Mouse (Mus musculus) olfactory bulb, adult 2 months (tissue): ENCODE data around the gene Chchd5. TPM values are rescaled to one million over a fixed set of nuclear protein-coding genes. Genes with fewer than 3 reads are reported as not detected.

Experiments
- H3K27ac ChIP-seq: fragments of 200-500 bp; 2 replicates; pipeline ENCODE4 v1.5.1; 2012; ENCODE audit warnings: low read depth, low read length; ENCODE audit not compliant: insufficient read depth
- H3K4me1 ChIP-seq: fragments of 200-500 bp; 2 replicates; pipeline ENCODE4 v1.6.1; 2012; ENCODE audit warnings: low read length; ENCODE audit not compliant: control insufficient read depth, insufficient read depth
- H3K4me3 ChIP-seq: fragments of 200-500 bp; 2 replicates; pipeline ENCODE4 v1.5.1; 2012; ENCODE audit warnings: mild to moderate bottlenecking, low read depth, low read length, moderate library complexity; ENCODE audit not compliant: insufficient read depth
- CTCF ChIP-seq: fragments of 200-500 bp; IDR thresholded peaks from 2 replicates; pipeline ENCODE4 v1.5.1; 2012; ENCODE audit warnings: low read depth, mild to moderate bottlenecking, low read length, moderate library complexity; ENCODE audit not compliant: insufficient read depth
- POLR2A ChIP-seq: fragments of 200-500 bp; IDR thresholded peaks from 2 replicates; pipeline ENCODE4 v1.6.1; 2012; ENCODE audit warnings: mild to moderate bottlenecking, low read depth, low read length, moderate library complexity; ENCODE audit not compliant: insufficient read depth
- WGBS: fragments of 180-500 bp; shearing (Covaris S2); methylation state at CpG from one replicate; pipeline ENCODE4 v1.1.7; 2018; 5-methylcytosine and 5-hydroxymethylcytosine counted together
- polyA plus RNA-seq: library from polyadenylated mRNA; stranded (reverse); fragments of >200 nt; gene quantifications from 2 replicates; pipeline ENCODE4 v1.2.4, GENCODE M21; 2012; ENCODE audit warnings: low replicate concordance; ENCODE audit not compliant: missing spikeins, insufficient read depth, insufficient read length

Chchd5 gene
- polyA plus RNA-seq, 1 experiment = not detected

DNA sequence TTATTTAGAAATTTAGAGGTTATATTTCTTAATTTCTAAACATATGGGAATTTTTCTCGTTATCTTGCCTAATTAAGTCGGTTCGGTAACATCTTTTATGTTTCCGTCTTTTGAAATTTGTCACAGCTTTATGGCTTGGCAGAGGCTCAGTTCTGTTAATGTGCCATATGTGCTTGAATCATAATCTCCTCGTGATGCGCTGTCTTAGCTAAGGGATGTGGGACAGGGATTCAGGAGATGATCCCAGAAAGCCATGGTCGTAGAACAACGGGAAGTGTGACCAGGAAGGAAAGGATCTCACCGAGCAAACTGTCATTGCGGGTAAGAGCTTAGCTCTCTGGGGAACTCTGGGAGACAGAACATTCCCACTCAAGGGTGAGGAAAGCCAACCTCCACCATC lies 10.4 kb downstream of the Chchd5 start:
- TF ChIP-seq CTCF (no peak), POLR2A (no peak)
- H3K4me3 ChIP-seq = no peak overlapping the region
- H3K4me1 ChIP-seq = no peaks in the 10 kb centered on the region
- H3K27ac ChIP-seq = no peak overlapping the region
- WGBS = 81% methylated on average over 10 of the region's 10 CpGs

DNA sequence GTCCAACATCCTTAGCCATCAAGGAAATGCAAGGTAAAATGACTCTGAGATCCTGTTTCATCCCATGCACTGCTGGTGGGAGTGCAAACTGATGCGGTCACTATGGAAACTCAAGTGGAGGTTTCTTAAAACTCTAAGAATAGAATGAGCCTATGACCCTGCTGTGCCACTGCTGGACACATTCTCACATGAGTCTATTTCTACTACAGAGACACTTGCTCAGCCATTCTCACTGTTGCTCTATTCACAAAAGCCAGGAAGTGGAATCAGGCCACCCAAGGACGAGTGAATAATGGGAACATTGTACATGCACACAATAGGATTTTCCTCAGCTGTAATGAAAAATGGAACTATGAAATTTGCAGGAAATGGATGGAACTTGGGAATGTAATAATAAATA lies 19.3 kb downstream of the Chchd5 start:
- TF ChIP-seq CTCF (no peak), POLR2A (no peak)
- H3K4me3 ChIP-seq = no peak overlapping the region
- no peaks in the 10 kb centered on the region for H3K4me1 ChIP-seq
- H3K27ac ChIP-seq = no peak overlapping the region
- 36% methylated on average over 2 of the region's 2 CpGs for WGBS

DNA sequence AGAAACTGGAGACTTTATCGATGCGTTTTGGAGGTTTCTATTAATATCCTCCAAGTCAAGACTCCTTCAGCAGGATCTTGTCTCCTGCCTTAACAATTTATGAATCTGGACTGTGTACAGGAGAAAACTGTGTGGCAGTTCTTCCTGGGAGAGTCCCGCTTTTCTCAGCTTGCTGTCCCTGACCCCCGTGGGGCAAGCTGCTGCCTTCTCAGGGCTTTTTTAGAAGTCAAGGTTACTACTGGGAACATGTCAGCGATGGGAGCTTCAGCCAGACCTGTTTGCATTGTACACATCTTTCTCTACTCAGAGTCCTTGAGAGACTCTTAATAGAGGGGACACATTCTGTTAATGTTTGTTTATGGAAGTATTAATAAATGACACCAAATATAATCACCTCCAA lies 20.9 kb downstream of the Chchd5 start:
- Histone ChIP-seq H3K4me1 (no peaks in the 10 kb centered on the region), H3K27ac (no peak overlapping the region), H3K4me3 (no peak overlapping the region)
- no peak for TF ChIP-seq CTCF
- TF ChIP-seq POLR2A = no peak
- 87% methylated on average over 5 of the region's 5 CpGs for WGBS

DNA sequence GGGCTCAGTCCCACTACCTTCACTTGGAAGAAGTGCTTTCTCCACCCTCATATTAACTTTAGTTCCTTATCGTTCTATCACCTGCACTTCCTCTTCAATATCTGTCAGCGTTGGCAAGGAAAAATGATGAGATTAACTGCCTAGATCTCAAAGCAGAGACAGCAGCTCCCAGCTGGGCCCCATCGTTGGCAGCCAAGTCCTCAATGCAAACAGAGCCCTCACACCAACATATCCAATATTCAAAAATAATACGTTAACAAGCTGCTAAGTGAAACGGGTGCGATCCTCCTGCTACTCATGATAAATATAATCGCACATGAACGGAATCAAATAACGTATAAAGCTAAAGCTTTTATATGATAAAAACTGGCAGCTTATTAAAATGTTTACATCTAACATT lies 21.6 kb downstream of the Chchd5 start:
- no peaks in the 10 kb centered on the region for H3K4me1 ChIP-seq
- WGBS = 89% methylated on average over 9 of the region's 9 CpGs
- H3K4me3 ChIP-seq = no peak overlapping the region
- H3K27ac ChIP-seq = no peak overlapping the region
- TF ChIP-seq CTCF (no peak), POLR2A (no peak)

GRCm38 (mm10) chr2:129152751-129153150 lies 23.3 kb downstream of the Chchd5 start:
- TF ChIP-seq CTCF (no peak), POLR2A (no peak)
- WGBS = 86% methylated on average over 1 of the region's 1 CpGs
- Histone ChIP-seq H3K27ac (no peak overlapping the region), H3K4me3 (no peak overlapping the region), H3K4me1 (no peaks in the 10 kb centered on the region)

- 80% methylated on average over 5 of the region's 5 CpGs for WGBS
- no peak for TF ChIP-seq POLR2A
- TF ChIP-seq CTCF = no peak
- Histone ChIP-seq H3K27ac (no peak overlapping the region), H3K4me1 (no peaks in the 10 kb centered on the region), H3K4me3 (no peak overlapping the region)
These were observed 35.3 kb downstream of the Chchd5 start for GRCm38 (mm10) chr2:129164815-129165214.

DNA sequence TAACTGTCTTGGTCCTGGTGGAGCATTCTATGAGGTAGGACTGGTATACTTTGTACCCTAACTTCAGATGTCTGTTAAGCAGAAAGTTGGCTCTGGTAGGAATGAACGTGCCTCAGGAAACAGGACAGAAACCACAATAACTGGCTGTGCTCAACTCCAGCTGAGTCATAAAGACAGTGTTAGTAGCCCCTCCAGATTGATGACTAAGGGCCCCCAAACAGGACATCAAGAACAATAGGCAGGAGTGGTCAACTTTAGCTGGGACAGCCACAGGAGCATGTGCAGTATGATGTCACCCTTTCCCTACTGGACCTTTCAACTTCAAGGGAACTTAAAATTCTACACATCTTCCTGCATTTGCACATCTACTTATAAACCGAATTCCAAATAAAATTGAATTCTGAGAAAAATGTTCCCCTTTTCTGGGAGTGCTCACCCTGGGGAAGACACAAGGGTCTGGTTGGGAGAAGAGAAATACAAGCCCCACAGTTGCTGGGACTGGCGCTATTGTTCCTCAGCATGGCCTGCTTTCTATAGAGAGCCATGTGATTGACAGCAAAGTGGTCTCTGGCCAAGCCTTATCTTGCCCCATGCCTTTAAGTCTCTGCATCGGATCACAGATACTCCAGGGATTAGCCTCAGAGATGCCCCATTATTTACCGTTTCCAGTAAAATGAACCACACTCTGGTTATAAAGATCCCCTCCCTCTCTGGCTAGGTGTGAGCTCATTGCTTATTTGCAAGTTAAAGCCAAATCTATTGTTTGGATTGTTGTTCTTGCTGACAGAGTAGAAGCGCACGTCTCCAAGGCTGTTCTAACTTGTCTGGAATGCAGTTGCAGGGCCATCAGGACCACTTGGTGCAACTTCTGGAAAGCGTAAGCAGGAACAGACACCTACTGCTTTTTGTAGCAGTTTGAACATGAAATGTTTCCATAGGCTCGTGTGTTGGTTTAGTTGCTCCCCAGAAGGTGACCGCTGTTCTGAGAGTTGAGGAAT lies 37.3 kb downstream of the Chchd5 start:
- no peaks in the 10 kb centered on the region for H3K4me1 ChIP-seq
- WGBS = 58% methylated on average over 10 of the region's 10 CpGs
- TF ChIP-seq POLR2A (no peak), CTCF (no peak)
- no peak overlapping the region for H3K27ac ChIP-seq
- H3K4me3 ChIP-seq = no peak overlapping the region

DNA sequence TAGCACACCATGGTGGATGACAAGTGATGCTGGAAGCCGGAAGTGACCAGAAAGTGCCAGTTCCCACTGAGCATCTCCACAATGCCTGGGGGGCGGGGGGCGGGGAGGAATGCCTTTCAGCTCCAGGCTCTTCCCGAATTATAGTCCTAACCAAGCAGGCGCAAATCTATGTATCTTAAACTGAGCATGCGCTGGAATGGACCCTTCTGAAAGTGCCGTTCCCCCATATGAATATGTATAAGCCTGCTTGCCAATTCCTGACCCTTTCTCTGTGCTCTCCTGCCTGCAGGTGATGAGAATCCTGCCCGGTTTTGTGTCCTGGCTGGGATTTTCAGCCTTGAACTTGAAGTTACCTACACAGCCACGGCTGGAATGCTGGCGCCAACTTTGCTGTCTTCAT lies 43.9 kb downstream of the Chchd5 start:
- Histone ChIP-seq H3K4me3 (no peak overlapping the region), H3K4me1 (peaks cover 2% of the 10 kb centered on the region; the same call in 1 of the 2 replicates), H3K27ac (no peak overlapping the region)
- 58% methylated on average over 10 of the region's 10 CpGs for WGBS
- TF ChIP-seq CTCF = no peak
- TF ChIP-seq POLR2A = no peak

DNA sequence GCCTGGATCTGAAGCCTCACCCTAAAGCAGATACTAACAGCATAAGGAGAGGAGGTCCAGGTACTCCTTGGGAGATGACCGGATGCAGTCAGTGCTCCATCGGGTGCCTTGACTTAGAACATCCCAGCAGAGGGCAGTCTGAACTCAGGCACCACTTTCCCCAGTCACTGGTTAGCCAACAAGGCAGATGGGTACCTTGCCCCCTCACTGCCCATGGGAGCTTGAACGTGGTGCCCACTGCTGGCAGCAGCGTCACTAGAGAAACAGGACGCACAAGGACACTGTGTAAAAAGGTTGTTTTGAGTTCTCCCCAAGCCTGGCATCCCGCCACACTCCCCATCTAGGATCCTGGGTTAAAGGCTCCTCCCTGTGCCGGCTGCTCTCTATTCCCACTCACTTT lies 45.0 kb downstream of the Chchd5 start:
- no peak overlapping the region for H3K27ac ChIP-seq
- 24% methylated on average over 7 of the region's 7 CpGs for WGBS
- no peak overlapping the region for H3K4me3 ChIP-seq
- H3K4me1 ChIP-seq = peaks cover 2% of the 10 kb centered on the region; the same call in 1 of the 2 replicates
- TF ChIP-seq CTCF = peak; percentile 50; the same call in 1 of the 2 replicates
- TF ChIP-seq POLR2A = no peak

DNA sequence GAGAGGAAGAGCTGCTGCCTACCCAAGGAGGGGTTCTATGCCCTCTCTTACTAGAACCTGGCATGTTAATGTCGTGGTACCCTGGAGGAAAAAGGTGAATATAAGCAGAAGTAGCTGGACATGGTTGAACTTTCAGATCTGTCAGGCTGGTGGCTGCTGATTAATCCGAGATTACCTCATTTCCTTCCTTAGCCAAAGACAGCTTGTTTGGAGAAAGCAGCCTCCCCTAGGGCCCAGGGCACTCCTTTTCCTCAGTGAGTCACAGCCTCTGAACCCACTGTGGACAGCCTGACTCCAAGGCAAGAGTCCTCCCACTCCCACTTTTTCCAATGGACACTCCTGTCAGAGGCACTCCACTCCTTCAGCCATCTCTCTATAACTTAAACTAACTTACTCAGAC lies 46.1 kb downstream of the Chchd5 start:
- WGBS = 71% methylated on average over 2 of the region's 2 CpGs
- H3K27ac ChIP-seq = no peak overlapping the region
- peaks cover 2% of the 10 kb centered on the region; the same call in 1 of the 2 replicates for H3K4me1 ChIP-seq
- no peak overlapping the region for H3K4me3 ChIP-seq
- TF ChIP-seq CTCF (no peak), POLR2A (no peak)
